Mouse (Mus musculus): Measurements from ENCODE around the gene Orai1.

GRCm38 (mm10) chr5:122970056-122970455 is 44.8 kb upstream of the Orai1 start:
- TF ChIP-seq POLR2A (IDR thresholded peaks at IDR 0.05; ENCODE audit: borderline replicate concordance, low read depth, low read length) (no peak), CTCF (IDR thresholded peaks at IDR 0.05; ENCODE audit: low read depth, low read length) (no peak)
